Mouse (Mus musculus) layer of hippocampus, adult 2 months (tissue): Measurements from ENCODE around the gene Evi5l. TPM values are rescaled to one million over a fixed set of nuclear protein-coding genes. Genes with fewer than 3 reads are reported as not detected.
A peak's percentile ranks its signal among the peaks of the same experiment; 100 is the strongest.

Experiments used
- DNase-seq, 2 experiments: peaks; one replicate each; pipeline ENCODE4 v3.0.0; 2022; ENCODE audit warnings: low spot score in 2 of 2
- H3K27ac ChIP-seq: fragments of 200-600 bp; 2 replicates; pipeline ENCODE4 v1.8.1; 2022
- H3K4me3 ChIP-seq: fragments of 200-600 bp; 2 replicates; pipeline ENCODE4 v1.8.1; 2022; ENCODE audit warnings: mild to moderate bottlenecking
- CTCF ChIP-seq: fragments of 200-600 bp; conservative IDR thresholded peaks from 2 replicates; pipeline ENCODE4 v1.8.1; 2022; ENCODE audit warnings: antibody characterized with exemption, mild to moderate bottlenecking, moderate library complexity
- total RNA-seq, 2 experiments: library from RNA; stranded (reverse); gene quantifications; 2 replicates each; pipeline ENCODE4 v1.2.3; 2021

Evi5l gene
- total RNA-seq, 2 experiments from 2014 or later: 100 to 107 TPM

GRCm38 (mm10) chr8:4230612-4231351, 64.4 kb downstream of the Evi5l start:
- no peak for DNase-seq
- TF ChIP-seq CTCF: no peak
- Histone ChIP-seq H3K27ac (no peak overlapping the region), H3K4me3 (no peak overlapping the region)

GRCm38 (mm10) chr8:4237814-4238433, 71.6 kb downstream of the Evi5l start:
- DNase-seq: no peak
- no peak for TF ChIP-seq CTCF
- peak overlapping the region; percentile 94 for H3K27ac ChIP-seq
- H3K4me3 ChIP-seq: peak overlapping the region; percentile 92

- peak; percentile 100 for DNase-seq
- peak within 1 kb of the TSS; percentile 94 for H3K27ac ChIP-seq
- TF ChIP-seq CTCF: peak; percentile 80
Measured at GRCm38 (mm10) chr8:4238434-4239192, 72.2 kb downstream of the Evi5l start, which contains the start of the genes Map2k7 and Gm49320. TSS of gene Map2k7 (plus strand) at chr8:4238740. TSS of gene Gm49320 (plus strand) at chr8:4238865.

DNA sequence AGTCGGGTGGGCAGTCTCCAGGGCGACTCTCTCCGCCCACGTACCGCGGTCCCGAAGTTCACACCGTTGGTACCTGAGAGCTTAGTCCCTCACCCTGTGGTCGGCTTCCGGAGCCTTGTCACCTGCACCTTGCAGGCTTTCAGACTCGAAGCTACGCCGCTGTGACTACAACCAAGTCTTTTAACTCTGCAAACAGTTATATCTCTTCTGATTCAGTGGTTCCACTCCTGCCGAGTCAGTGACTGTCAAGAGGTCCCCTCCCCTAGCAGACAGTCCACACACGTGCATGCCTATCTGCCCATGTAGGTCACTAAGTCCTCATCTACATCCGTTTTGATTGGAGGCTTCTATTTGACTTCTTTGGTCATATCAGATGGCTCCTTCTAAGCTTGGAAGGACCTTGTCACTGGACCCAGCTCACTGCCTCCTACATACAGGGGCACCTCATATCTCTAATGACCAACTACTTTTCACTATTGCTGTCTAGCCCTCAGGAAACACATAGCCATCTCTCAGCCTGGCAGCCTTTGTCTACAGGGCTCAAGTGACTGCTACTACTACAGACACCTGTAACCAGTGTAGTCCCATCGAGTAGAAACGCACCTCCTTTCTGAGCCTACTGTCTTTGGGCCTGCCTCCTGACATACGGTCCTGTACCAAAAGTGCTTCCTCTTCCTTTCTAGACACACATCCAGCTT, 73.0 kb downstream of the Evi5l start:
- peak overlapping the region; percentile 92 for H3K4me3 ChIP-seq
- no peak for DNase-seq
- TF ChIP-seq CTCF: no peak
- H3K27ac ChIP-seq: peak overlapping the region; percentile 94

More at GRCm38 (mm10) chr8:4238434-4239192, 72.2 kb downstream of the Evi5l start, which contains the start of the genes Map2k7 and Gm49320:
- peak within 1 kb of the TSS; percentile 92 for H3K4me3 ChIP-seq

GRCm38 (mm10) chr8:4245061-4245460, 78.7 kb downstream of the Evi5l start:
- Histone ChIP-seq H3K27ac (no peak overlapping the region), H3K4me3 (no peak overlapping the region)
- TF ChIP-seq CTCF: no peak
- DNase-seq: no peak

GRCm38 (mm10) chr8:4245737-4246136, 79.4 kb downstream of the Evi5l start:
- Histone ChIP-seq H3K4me3 (no peak overlapping the region), H3K27ac (no peak overlapping the region)
- no peak for DNase-seq
- no peak for TF ChIP-seq CTCF

DNA sequence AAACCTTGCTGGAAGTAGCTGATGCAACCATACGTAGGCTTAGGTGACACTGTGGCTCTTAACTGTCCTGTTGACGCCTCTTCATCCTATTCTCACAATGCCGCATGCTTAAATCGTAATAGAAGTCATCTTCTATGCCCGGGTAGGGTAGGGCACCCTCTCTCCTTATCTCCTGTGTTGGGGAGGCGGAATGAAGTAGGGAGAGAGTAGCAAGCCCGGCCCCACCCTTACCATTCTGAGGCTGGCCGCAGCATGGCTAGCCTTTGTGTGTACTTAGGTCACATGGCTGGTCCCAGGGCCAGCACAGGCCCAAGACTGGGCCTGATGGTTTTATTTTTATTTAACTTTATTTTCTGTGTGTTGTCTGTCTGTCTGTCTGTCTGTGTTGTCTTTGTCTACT, 80.9 kb downstream of the Evi5l start:
- H3K4me3 ChIP-seq: no peak overlapping the region
- TF ChIP-seq CTCF: no peak
- no peak for DNase-seq
- no peak overlapping the region for H3K27ac ChIP-seq

DNA sequence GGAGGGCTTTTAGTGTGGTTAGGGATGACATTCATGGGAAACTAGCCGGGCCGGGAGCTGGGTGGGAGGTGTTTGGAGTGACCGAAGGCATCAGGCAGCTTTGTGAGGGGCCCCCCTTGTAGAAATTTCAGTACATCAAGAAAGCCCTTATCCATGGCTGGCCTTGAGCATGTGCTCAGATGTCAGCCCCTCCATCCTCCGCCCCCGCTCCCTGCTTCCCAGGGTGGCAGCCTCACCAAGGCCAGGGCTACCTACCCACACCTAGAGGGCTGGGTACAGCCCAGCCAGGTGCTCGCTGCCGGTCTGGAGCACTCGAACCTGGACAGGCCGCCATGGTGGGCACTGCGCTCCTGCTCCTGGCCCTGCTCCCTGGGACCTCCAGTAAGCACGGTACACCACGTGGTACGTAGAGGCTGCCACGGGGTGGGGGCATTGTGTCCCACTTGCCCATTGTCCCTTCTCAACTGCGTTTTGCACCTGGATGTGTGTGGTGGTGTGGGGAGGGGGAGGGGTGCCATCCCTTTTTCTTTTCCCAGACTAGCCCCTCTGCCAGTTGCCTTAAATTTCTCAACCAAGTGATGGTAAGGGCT, 81.7 kb downstream of the Evi5l start, which contains the start of gene Tgfbr3l:
TSS of gene Tgfbr3l (plus strand) at position 264 of the 590 bp plus-strand sequence.
- H3K4me3 ChIP-seq: no peak within 1 kb of the TSS
- TF ChIP-seq CTCF: no peak
- DNase-seq: no peak
- peak within 1 kb of the TSS; percentile 43; the same call in 1 of the 2 replicates for H3K27ac ChIP-seq

GRCm38 (mm10) chr8:4249213-4249612, 82.8 kb downstream of the Evi5l start:
- DNase-seq: no peak
- TF ChIP-seq CTCF: no peak
- no peak overlapping the region for H3K4me3 ChIP-seq
- peak overlapping the region; percentile 43; the same call in 1 of the 2 replicates for H3K27ac ChIP-seq

GRCm38 (mm10) chr8:4250306-4250970, 84.1 kb downstream of the Evi5l start:
- no peak overlapping the region for H3K27ac ChIP-seq
- DNase-seq: peak; percentile 86 to 91
- peak; percentile 97 for TF ChIP-seq CTCF

DNA sequence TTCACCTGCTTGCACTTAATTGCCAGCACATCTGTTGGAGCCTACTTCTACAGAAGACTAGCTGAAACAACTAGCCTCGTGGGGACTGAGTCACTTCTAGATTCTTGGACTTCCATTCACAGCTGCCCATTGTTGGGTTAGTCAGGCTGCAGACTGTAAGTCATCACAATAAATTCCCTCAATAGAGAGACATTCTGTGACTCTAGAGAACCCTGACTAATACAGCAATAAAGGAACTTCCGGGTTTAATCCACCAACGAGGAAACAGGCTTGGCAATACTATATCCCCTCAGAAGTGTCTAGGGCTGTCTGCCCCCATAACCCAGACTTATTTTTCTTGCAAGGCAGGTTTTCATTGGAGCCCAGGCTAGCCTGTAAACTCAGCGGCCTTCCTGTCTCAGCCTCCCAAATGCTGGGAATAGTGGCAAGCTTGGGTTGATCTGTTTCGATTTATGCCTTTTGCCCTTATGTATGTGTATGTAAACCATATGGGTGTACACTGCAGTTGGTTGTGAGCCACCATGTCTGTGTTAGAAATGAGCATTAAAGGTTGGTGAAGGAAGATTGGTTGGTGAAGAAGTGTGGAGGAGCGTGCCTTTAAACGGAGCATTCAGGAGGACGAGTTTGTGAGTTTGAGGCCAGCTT, 85.9 kb downstream of the Evi5l start:
- TF ChIP-seq CTCF: no peak
- Histone ChIP-seq H3K27ac (peak overlapping the region; percentile 97), H3K4me3 (peak overlapping the region; percentile 95)
- no peak for DNase-seq

More at GRCm38 (mm10) chr8:4250306-4250970, 84.1 kb downstream of the Evi5l start:
- H3K4me3 ChIP-seq: no peak overlapping the region
